Mouse (Mus musculus): Measurements from ENCODE around the gene P2ry2. TPM values are rescaled to one million over a fixed set of nuclear protein-coding genes. Genes with fewer than 3 reads are reported as not detected.

P2ry2 gene
- total RNA-seq (2023) = 10 to 100 TPM; 11.2 to 13.1 TPM

DNA sequence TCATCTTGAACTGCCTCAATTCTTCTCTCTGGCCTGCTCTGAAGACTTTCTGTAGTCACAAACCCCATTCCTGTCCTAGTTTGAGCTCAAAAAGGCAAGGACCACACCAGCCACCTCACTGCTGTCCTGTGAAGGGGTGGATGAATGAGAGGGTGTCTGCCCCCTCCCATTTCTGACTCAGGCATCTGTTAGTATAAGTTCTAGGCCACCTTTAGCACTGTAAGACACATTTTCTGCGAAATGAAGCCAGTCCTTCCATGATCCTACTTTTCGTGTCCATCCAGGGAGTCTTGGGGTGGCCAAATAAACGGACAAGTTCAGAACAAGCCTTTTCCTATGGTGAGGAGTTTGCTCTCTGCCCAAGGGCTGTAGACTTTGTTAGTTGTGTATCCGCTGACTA, at the start of gene P2ry2:
Gene P2ry2, minus strand, starts transcription at position 326 of the 400 bp plus-strand sequence.

DNA sequence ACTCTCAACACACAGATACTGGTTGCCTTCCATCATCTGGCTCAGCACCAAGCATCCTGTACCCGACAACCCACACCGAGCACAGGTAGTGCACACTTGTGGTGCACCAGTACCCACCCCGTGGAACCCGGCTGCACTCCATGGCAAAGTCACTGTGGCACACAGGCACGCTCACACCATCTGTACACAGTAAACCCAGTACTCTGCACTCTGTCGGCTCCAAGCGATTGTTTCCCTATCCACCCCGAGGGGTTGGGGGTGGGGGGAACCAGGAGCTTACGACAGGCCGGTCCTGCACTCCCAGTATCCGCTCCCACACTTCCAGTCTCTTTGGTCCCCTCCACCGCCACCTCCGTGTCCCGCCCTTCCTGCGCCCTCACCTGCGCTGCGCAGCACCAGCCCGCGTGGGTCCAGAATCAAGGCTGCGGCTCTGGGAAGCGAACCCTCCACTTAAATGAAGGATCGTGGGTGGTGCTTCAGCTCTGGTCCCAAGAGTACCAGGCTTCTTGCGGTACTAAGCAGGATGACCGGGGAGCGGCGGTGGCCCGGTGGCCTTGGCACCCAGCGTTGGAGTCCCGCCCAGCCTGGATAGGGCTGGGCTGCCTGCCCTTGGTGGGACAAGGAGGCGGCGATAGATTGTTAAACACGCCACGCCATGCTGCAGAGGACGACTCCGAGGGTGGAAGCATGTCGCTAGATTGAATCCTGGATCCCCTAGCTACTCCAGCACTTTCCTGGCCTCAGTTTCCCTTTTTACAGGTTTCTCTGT, 38.3 kb downstream of the P2ry2 start, which contains the start of gene P2ry6:
Gene P2ry6, minus strand, starts transcription at position 515 of the 769 bp plus-strand sequence.

Other genes starting within 250 kb of the P2ry2 start
- gene Relt, start 149.4 kb downstream of the P2ry2 start, total RNA-seq (2023) = 100 to 1,000 TPM in 1 of 2 experiments, 10 to 100 TPM in 1; 85.1 to 110 TPM
- under 1 TPM; 0.30 to 0.39 TPM for gene Arhgef17, start 80.8 kb downstream of the P2ry2 start, total RNA-seq (2023)
- 10 to 100 TPM; 65.1 to 72.8 TPM for gene P2ry6, start 38.2 kb downstream of the P2ry2 start, total RNA-seq (2023)
- 10 to 100 TPM; 29.0 to 31.4 TPM for gene Fchsd2, start 80.0 kb upstream of the P2ry2 start, total RNA-seq (2023)